Mouse (Mus musculus) right cerebral cortex, postnatal 14 days (tissue): ENCODE measurements at regions not wholly inside any gene's neighbourhood (a gene's known extent, or its start where the extent isn't known, plus 50 kb on each side); places are given as distances from the start of the nearest gene placed in this dataset.
"Not testable (repeated sequence)": the region's sequence is repeated elsewhere in the genome, so short reads cannot be mapped to it uniquely, and the experiment has no call there.

Experiments
- DNase-seq: peaks from one replicate; pipeline ENCODE4 v3.0.0; 2022

- DNase-seq = no peak
Observed at GRCm38 (mm10) chr11:94882687-94883383, 53.2 kb upstream of the Col1a1 start.

- no peak for DNase-seq
Observed at GRCm38 (mm10) chr11:94881982-94882686, 53.9 kb upstream of the Col1a1 start.

- no peak for DNase-seq
Observed at GRCm38 (mm10) chr11:94880896-94881840, 54.9 kb upstream of the Col1a1 start.

GRCm38 (mm10) chr11:94876707-94877106, 59.3 kb upstream of the Col1a1 start:
- no peak for DNase-seq

GRCm38 (mm10) chr11:94875026-94875425, 61.0 kb upstream of the Col1a1 start:
- DNase-seq = no peak

- no peak for DNase-seq
Observed at GRCm38 (mm10) chr11:94874155-94874561, 61.9 kb upstream of the Col1a1 start.

GRCm38 (mm10) chr11:94873693-94874092, 62.3 kb upstream of the Col1a1 start:
- DNase-seq = no peak

- peak; percentile 61 for DNase-seq
Observed at GRCm38 (mm10) chr11:94872921-94873320, 63.1 kb upstream of the Col1a1 start.

- peak; percentile 29 for DNase-seq
Observed at GRCm38 (mm10) chr11:94870341-94870740, 65.7 kb upstream of the Col1a1 start.

- not testable (repeated sequence) for DNase-seq
Observed at GRCm38 (mm10) chr11:94869866-94870265, 66.2 kb upstream of the Col1a1 start.

GRCm38 (mm10) chr11:94866176-94866967, 69.7 kb upstream of the Col1a1 start:
- peak; percentile 75 for DNase-seq

GRCm38 (mm10) chr11:94850129-94850528, 67.6 kb upstream of the Tmem92 start:
- no peak for DNase-seq

- DNase-seq = no peak
Observed at GRCm38 (mm10) chr11:94839133-94839532, 56.6 kb upstream of the Tmem92 start.

- no peak for DNase-seq
Observed at GRCm38 (mm10) chr11:94838140-94838539, 55.6 kb upstream of the Tmem92 start.

GRCm38 (mm10) chr11:94836347-94836746, 53.8 kb upstream of the Tmem92 start:
- DNase-seq = no peak

- peak; percentile 71 for DNase-seq
Observed at GRCm38 (mm10) chr11:94832246-94832985, 49.9 kb upstream of the Tmem92 start.
